In the genomic region with DNA sequence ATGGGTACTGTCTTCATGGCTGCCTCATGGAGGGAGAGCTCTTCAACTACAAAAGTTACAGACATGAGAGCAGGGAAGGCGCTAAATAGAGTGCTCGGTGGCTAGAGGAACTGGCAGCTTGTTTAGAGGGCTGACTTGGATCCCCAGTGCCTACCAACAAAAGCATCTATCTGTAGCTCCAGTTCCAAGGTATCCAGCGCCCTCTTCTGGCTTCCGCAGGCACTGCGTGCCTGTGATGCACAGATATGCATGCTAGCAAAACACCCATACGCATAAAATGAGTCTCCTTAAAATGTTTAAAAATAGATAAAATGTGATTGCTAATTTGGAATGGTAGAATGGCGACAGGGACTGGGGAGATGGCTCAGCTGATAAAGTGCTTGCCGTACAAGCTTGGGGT, we compare ENCODE assay signal across 10 mouse cellular contexts. TPM values are rescaled to one million over a fixed set of nuclear protein-coding genes. Genes with fewer than 3 reads are reported as not detected.
A peak's percentile ranks its signal among the peaks of the same experiment; 100 is the strongest.
DNase-seq lines count a peak whose midpoint lies in the region; TF ChIP-seq lines count a peak whose summit lies in the region.
"Had no signal": no experiment of that assay in that cellular context is flagged by ENCODE, and none has a peak within 500 bp of the region (broad histone marks: within the 10 kb centered on the region; RNA-seq: fewer than 3 reads in every experiment).

No protein-coding gene starts in this region.

- intact Hi-C loops in left cerebral cortex, postnatal 4 days (cut with DNase I), result loop anchor here (5.0 kb wide), 1 partner anchor 406 kb away; the partner anchor contains the start of gene Cep164
- intact Hi-C loops in left cerebral cortex, postnatal 25 days (cut with DNase I), result no loop called here

- peak; percentile 87 for TF ChIP-seq CTCF in ES-Bruce4 (IDR thresholded peaks at IDR 0.05; ENCODE audit: low read depth, low read length)

- H3K4me3 ChIP-seq in ES-Bruce4 (ENCODE audit: low read depth, low read length), result no peak overlapping the region
- H3K4me3 ChIP-seq: embryonic facial prominence, embryonic 12.5 days; myocyte had no signal

- H3K36me3 ChIP-seq in ES-Bruce4 (ENCODE audit: control insufficient read depth, insufficient read depth, low read length, poor library complexity, severe bottlenecking), result no peaks in the 10 kb centered on the region
- H3K36me3 ChIP-seq: embryonic facial prominence, embryonic 12.5 days had no signal

- no peak for TF ChIP-seq EP300 in ES-Bruce4 (IDR thresholded peaks at IDR 0.05; ENCODE audit: insufficient read depth, low read depth, low read length)

- H3K27ac ChIP-seq in ES-Bruce4 (ENCODE audit: insufficient read depth, low read length), result no peak overlapping the region
- H3K27ac ChIP-seq: embryonic facial prominence, embryonic 12.5 days had no signal

- H3K9me3 ChIP-seq in ES-Bruce4 (replicated peaks; ENCODE audit: control insufficient read depth, insufficient read depth, low read length, poor library complexity, severe bottlenecking), result no peaks in the 10 kb centered on the region
- H3K9me3 ChIP-seq: embryonic facial prominence, embryonic 12.5 days had no signal

- peak; percentile 33 for DNase-seq in embryo, embryonic 10.5 days (ENCODE audit: low spot score)
- DNase-seq in embryo, embryonic 9.5 days (ENCODE audit: extremely low spot score), result no peak
- peak; percentile 51 for DNase-seq in left cerebral cortex, postnatal 4 days
- no peak for DNase-seq in left cerebral cortex, postnatal 25 days (ENCODE audit: low spot score in 2 of 2)
- peak; percentile 30 for DNase-seq in mesoderm, embryonic 11.5 days (ENCODE audit: low read depth, low spot score)
- DNase-seq in yolk sac, embryonic 10.5 days (ENCODE audit: low spot score), result no peak
- no peak for DNase-seq in MN1 (ENCODE audit: low spot score)

- H3K9ac ChIP-seq in ES-Bruce4 (ENCODE audit: low read depth, poor library complexity, severe bottlenecking), result no peak overlapping the region
- H3K9ac ChIP-seq: embryonic facial prominence, embryonic 12.5 days had no signal

- no peaks in the 10 kb centered on the region for H3K4me1 ChIP-seq in ES-Bruce4 (ENCODE audit: control insufficient read depth, insufficient read depth, low read length)
- H3K4me1 ChIP-seq: embryonic facial prominence, embryonic 12.5 days had no signal

- no peaks in the 10 kb centered on the region for H3K27me3 ChIP-seq in ES-Bruce4 (ENCODE audit: control insufficient read depth, insufficient read depth, low read length, poor library complexity, severe bottlenecking)

- TF ChIP-seq POLR2A in ES-Bruce4 (IDR thresholded peaks at IDR 0.05; ENCODE audit: insufficient read depth, low read length), result no peak

RNA-seq across cellular contexts. Expression of gene Dscaml1, which starts 5.2 kb away (rescaled TPM):
- 10 to 100 TPM; 46.6 to 49.1 TPM for total RNA-seq in left cerebral cortex, postnatal 4 days (2021)
- 10 to 100 TPM; 51.1 to 51.7 TPM for total RNA-seq in left cerebral cortex, postnatal 25 days (2021)
- polyA plus RNA-seq in ES-Bruce4 (2011; ENCODE audit: insufficient read depth, insufficient read length, low read depth, missing spikeins), result 3.8 and 4.0 TPM in 2 replicates
- polyA plus RNA-seq: myocyte had no signal

RNA-seq across cellular contexts. Expression of gene Fxyd2, which starts 21.7 kb away (rescaled TPM):
- 1 to 10 TPM; 6.7 to 7.0 TPM for total RNA-seq in left cerebral cortex, postnatal 4 days (2021)
- total RNA-seq in left cerebral cortex, postnatal 25 days (2021), result 10 to 100 TPM in 1 of 2 experiments, 1 to 10 TPM in 1; 7.2 to 13.1 TPM
- not detected in 2 replicates for polyA plus RNA-seq in ES-Bruce4 (2011; ENCODE audit: insufficient read depth, insufficient read length, low read depth, missing spikeins)

RNA-seq across cellular contexts. Expression of gene Fxyd6, which starts 51.2 kb away (rescaled TPM):
- 100 to 1,000 TPM; 368 to 407 TPM for total RNA-seq in left cerebral cortex, postnatal 4 days (2021)
- 100 to 1,000 TPM; 105 to 131 TPM for total RNA-seq in left cerebral cortex, postnatal 25 days (2021)
- polyA plus RNA-seq in ES-Bruce4 (2011; ENCODE audit: insufficient read depth, insufficient read length, low read depth, missing spikeins), result 88.6 and 89.9 TPM in 2 replicates

Comparison
In these comparisons a context has a peak if more than half of its experiments do, and no peak if none do; other contexts are left out.
1. DNase-seq: peak in embryo, embryonic 10.5 days (single experiment), left cerebral cortex, postnatal 4 days (single experiment) and mesoderm, embryonic 11.5 days (single experiment); none in embryo, embryonic 9.5 days (single experiment), left cerebral cortex, postnatal 25 days (0 of 2), yolk sac, embryonic 10.5 days (single experiment) and MN1 (single experiment).